Mouse (Mus musculus): ENCODE data around the gene Golt1b. TPM values are rescaled to one million over a fixed set of nuclear protein-coding genes. Genes with fewer than 3 reads are reported as not detected.

The Golt1b gene
- polyA plus RNA-seq, 1 experiment: 5.4 TPM

GRCm38 (mm10) chr6:142412906-142413491 lies 26.0 kb downstream of the Golt1b start, which contains the start of gene Spx:
Spx (plus strand) TSS chr6:142413441.
- no peak for TF ChIP-seq POLR2A (IDR thresholded peaks at IDR 0.05; ENCODE audit: control insufficient read depth, low read depth, low read length)
- no peak for TF ChIP-seq CTCF (IDR thresholded peaks at IDR 0.05; ENCODE audit: control insufficient read depth, insufficient read depth, insufficient replicate concordance, low read depth, low read length)
- Histone ChIP-seq H3K4me1 (ENCODE audit: control insufficient read depth, insufficient read depth, low read length) (no peaks in the 10 kb centered on the region), H3K27me3 (ENCODE audit: control insufficient read depth, insufficient read depth, low read length) (no peaks in the 10 kb centered on the region), H3K4me3 (ENCODE audit: control insufficient read depth, low read depth, low read length) (no peak within 1 kb of the TSS), H3K27ac (ENCODE audit: control insufficient read depth, insufficient read depth, low read depth, low read length) (no peak within 1 kb of the TSS), H3K36me3 (ENCODE audit: control insufficient read depth, insufficient read depth, low read length) (no peaks in the 10 kb centered on the region)

- Histone ChIP-seq H3K4me1 (ENCODE audit: control insufficient read depth, insufficient read depth, low read length) (no peaks in the 10 kb centered on the region), H3K27me3 (ENCODE audit: control insufficient read depth, insufficient read depth, low read length) (no peaks in the 10 kb centered on the region), H3K4me3 (ENCODE audit: control insufficient read depth, low read depth, low read length) (no peak overlapping the region), H3K27ac (ENCODE audit: control insufficient read depth, insufficient read depth, low read depth, low read length) (no peak overlapping the region), H3K36me3 (ENCODE audit: control insufficient read depth, insufficient read depth, low read length) (no peaks in the 10 kb centered on the region)
- TF ChIP-seq CTCF (IDR thresholded peaks at IDR 0.05; ENCODE audit: control insufficient read depth, insufficient read depth, insufficient replicate concordance, low read depth, low read length) (no peak), POLR2A (IDR thresholded peaks at IDR 0.05; ENCODE audit: control insufficient read depth, low read depth, low read length) (no peak)
These were observed 26.8 kb downstream of the Golt1b start for GRCm38 (mm10) chr6:142413845-142414244.

- H3K4me3 ChIP-seq (ENCODE audit: control insufficient read depth, low read depth, low read length): no peak overlapping the region
- H3K4me1 ChIP-seq (ENCODE audit: control insufficient read depth, insufficient read depth, low read length): no peaks in the 10 kb centered on the region
- TF ChIP-seq CTCF (IDR thresholded peaks at IDR 0.05; ENCODE audit: control insufficient read depth, insufficient read depth, insufficient replicate concordance, low read depth, low read length) (no peak), POLR2A (IDR thresholded peaks at IDR 0.05; ENCODE audit: control insufficient read depth, low read depth, low read length) (no peak)
- H3K27ac ChIP-seq (ENCODE audit: control insufficient read depth, insufficient read depth, low read depth, low read length): no peak overlapping the region
- H3K36me3 ChIP-seq (ENCODE audit: control insufficient read depth, insufficient read depth, low read length): no peaks in the 10 kb centered on the region
- no peaks in the 10 kb centered on the region for H3K27me3 ChIP-seq (ENCODE audit: control insufficient read depth, insufficient read depth, low read length)
These were observed 27.6 kb downstream of the Golt1b start for GRCm38 (mm10) chr6:142414597-142414996.

GRCm38 (mm10) chr6:142424976-142425375 lies 38.0 kb downstream of the Golt1b start:
- Histone ChIP-seq H3K27me3 (ENCODE audit: control insufficient read depth, insufficient read depth, low read length) (no peaks in the 10 kb centered on the region), H3K4me3 (ENCODE audit: control insufficient read depth, low read depth, low read length) (no peak overlapping the region), H3K27ac (ENCODE audit: control insufficient read depth, insufficient read depth, low read depth, low read length) (no peak overlapping the region), H3K4me1 (ENCODE audit: control insufficient read depth, insufficient read depth, low read length) (no peaks in the 10 kb centered on the region), H3K36me3 (ENCODE audit: control insufficient read depth, insufficient read depth, low read length) (no peaks in the 10 kb centered on the region)
- TF ChIP-seq POLR2A (IDR thresholded peaks at IDR 0.05; ENCODE audit: control insufficient read depth, low read depth, low read length) (no peak), CTCF (IDR thresholded peaks at IDR 0.05; ENCODE audit: control insufficient read depth, insufficient read depth, insufficient replicate concordance, low read depth, low read length) (no peak)

- no peak for TF ChIP-seq POLR2A (IDR thresholded peaks at IDR 0.05; ENCODE audit: control insufficient read depth, low read depth, low read length)
- TF ChIP-seq CTCF (IDR thresholded peaks at IDR 0.05; ENCODE audit: control insufficient read depth, insufficient read depth, insufficient replicate concordance, low read depth, low read length): no peak
- Histone ChIP-seq H3K4me1 (ENCODE audit: control insufficient read depth, insufficient read depth, low read length) (no peaks in the 10 kb centered on the region), H3K36me3 (ENCODE audit: control insufficient read depth, insufficient read depth, low read length) (no peaks in the 10 kb centered on the region), H3K4me3 (ENCODE audit: control insufficient read depth, low read depth, low read length) (no peak overlapping the region), H3K27ac (ENCODE audit: control insufficient read depth, insufficient read depth, low read depth, low read length) (no peak overlapping the region), H3K27me3 (ENCODE audit: control insufficient read depth, insufficient read depth, low read length) (no peaks in the 10 kb centered on the region)
These were observed 42.1 kb downstream of the Golt1b start for GRCm38 (mm10) chr6:142429072-142429471.

GRCm38 (mm10) chr6:142451381-142451780 lies 64.4 kb downstream of the Golt1b start:
- H3K36me3 ChIP-seq (ENCODE audit: control insufficient read depth, insufficient read depth, low read length): no peaks in the 10 kb centered on the region

GRCm38 (mm10) chr6:142453311-142453710 lies 66.3 kb downstream of the Golt1b start:
- Histone ChIP-seq H3K4me1 (ENCODE audit: control insufficient read depth, insufficient read depth, low read length) (no peaks in the 10 kb centered on the region), H3K36me3 (ENCODE audit: control insufficient read depth, insufficient read depth, low read length) (no peaks in the 10 kb centered on the region), H3K4me3 (ENCODE audit: control insufficient read depth, low read depth, low read length) (no peak overlapping the region), H3K27ac (ENCODE audit: control insufficient read depth, insufficient read depth, low read depth, low read length) (no peak overlapping the region), H3K27me3 (ENCODE audit: control insufficient read depth, insufficient read depth, low read length) (no peaks in the 10 kb centered on the region)
- TF ChIP-seq POLR2A (IDR thresholded peaks at IDR 0.05; ENCODE audit: control insufficient read depth, low read depth, low read length): no peak
- TF ChIP-seq CTCF (IDR thresholded peaks at IDR 0.05; ENCODE audit: control insufficient read depth, insufficient read depth, insufficient replicate concordance, low read depth, low read length): no peak

More at GRCm38 (mm10) chr6:142451381-142451780, 64.4 kb downstream of the Golt1b start:
- Histone ChIP-seq H3K27ac (ENCODE audit: control insufficient read depth, insufficient read depth, low read depth, low read length) (no peak overlapping the region), H3K4me1 (ENCODE audit: control insufficient read depth, insufficient read depth, low read length) (no peaks in the 10 kb centered on the region), H3K27me3 (ENCODE audit: control insufficient read depth, insufficient read depth, low read length) (no peaks in the 10 kb centered on the region), H3K4me3 (ENCODE audit: control insufficient read depth, low read depth, low read length) (no peak overlapping the region)
- TF ChIP-seq CTCF (IDR thresholded peaks at IDR 0.05; ENCODE audit: control insufficient read depth, insufficient read depth, insufficient replicate concordance, low read depth, low read length): no peak
- no peak for TF ChIP-seq POLR2A (IDR thresholded peaks at IDR 0.05; ENCODE audit: control insufficient read depth, low read depth, low read length)

Other genes with a start within 250 kb of the Golt1b start
- 0.12 and 0.44 TPM in 2 replicates for gene Slco1a6, start 178.7 kb upstream of the Golt1b start, polyA plus RNA-seq (2012; rRNA removed)
- gene Iapp, start 88.8 kb upstream of the Golt1b start, polyA plus RNA-seq (2012; rRNA removed): 0.13 TPM in 1 of 2 replicates, not detected in the other
- gene Slco1a5, start 64.2 kb upstream of the Golt1b start, polyA plus RNA-seq (2012; rRNA removed): 0.41 and 0.52 TPM in 2 replicates
- gene Pyroxd1, start 41.6 kb upstream of the Golt1b start, polyA plus RNA-seq (2012; rRNA removed): 5.8 and 6.3 TPM in 2 replicates
- gene Recql, start 134 bp upstream of the Golt1b start, polyA plus RNA-seq (2012; rRNA removed): 29.7 and 36.9 TPM in 2 replicates
- 0.36 and 0.83 TPM in 2 replicates for gene Spx, start 26.2 kb downstream of the Golt1b start, polyA plus RNA-seq (2012; rRNA removed)
- gene Gys2, start 85.9 kb downstream of the Golt1b start, polyA plus RNA-seq (2012; rRNA removed): 0.06 and 0.14 TPM in 2 replicates
- gene Ldhb, start 120.7 kb downstream of the Golt1b start, polyA plus RNA-seq (2012; rRNA removed): 146 and 157 TPM in 2 replicates
- 0.52 and 1.4 TPM in 2 replicates for gene Kcnj8, start 184.4 kb downstream of the Golt1b start, polyA plus RNA-seq (2012; rRNA removed)

All from testis, adult 2 months (tissue).